Mouse (Mus musculus): Measurements from ENCODE around the gene Lmln. TPM values are rescaled to one million over a fixed set of nuclear protein-coding genes. Genes with fewer than 3 reads are reported as not detected.
"Not testable (repeated sequence)": the region's sequence is repeated elsewhere in the genome, so short reads cannot be mapped to it uniquely, and the experiment has no call there.

Gene Lmln
- total RNA-seq, 1 experiment, result 9.1 TPM

DNA sequence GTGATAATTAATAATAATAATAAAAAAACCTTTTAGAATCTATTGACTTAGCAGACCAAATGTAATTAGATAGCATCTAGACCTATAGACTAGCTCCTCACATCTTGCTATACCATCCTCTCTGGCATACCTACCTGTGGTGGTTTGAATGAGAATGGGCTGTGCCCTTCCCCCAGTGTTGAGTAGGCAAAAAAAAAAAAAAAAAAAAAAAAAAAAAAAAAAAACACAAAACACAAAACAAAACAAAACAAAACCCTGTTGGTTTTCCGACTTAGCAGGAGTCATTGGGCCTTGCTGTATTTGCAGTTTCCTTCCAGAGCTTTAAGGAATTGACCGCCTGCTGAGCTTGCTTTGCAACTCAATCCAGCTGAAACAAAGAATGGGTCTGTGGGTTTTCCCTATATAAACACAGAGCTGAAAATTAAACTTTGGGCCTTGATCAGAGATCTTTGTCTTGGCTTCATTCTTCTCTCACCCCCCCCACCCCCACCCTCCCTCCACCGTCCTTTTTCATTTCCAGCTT is 79.5 kb downstream of the Lmln start:
- in situ Hi-C loops (cut with MboI; ENCODE audit: low sequenced_read_pairs in 2 of 2, unreplicated experiment in 2 of 2), result no loop called here
- H3K4me3 ChIP-seq (ENCODE audit: insufficient read depth in 1 of 2, low read depth in 1 of 2, low read length in 2 of 2, poor library complexity in 1 of 2, severe bottlenecking in 1 of 2), result no peak overlapping the region
- H3K36me3 ChIP-seq (ENCODE audit: control insufficient read depth, insufficient read depth, low read length, poor library complexity, severe bottlenecking), result no peaks in the 10 kb centered on the region
- no peak overlapping the region for H3K27ac ChIP-seq (ENCODE audit: insufficient read depth, low read depth, low read length, poor library complexity, severe bottlenecking)
- TF ChIP-seq ZNF384 (IDR thresholded peaks at IDR 0.05; ENCODE audit: low read depth, low read length) (peak; percentile 96), ZC3H11A (IDR thresholded peaks at IDR 0.05; ENCODE audit: borderline replicate concordance, low read depth, low read length) (no peak), MAFK (IDR thresholded peaks at IDR 0.05; ENCODE audit: insufficient read depth, low read depth, low read length) (0 out of 2 replicates have a peak, but pooled peaks have one; percentile 12)
- peaks cover 0 to 9% of the 10 kb centered on the region in 2 experiments; a peak in 2 of 4 replicates for H3K4me1 ChIP-seq (ENCODE audit: control insufficient read depth in 2 of 2, insufficient read depth in 2 of 2, low read length in 2 of 2, poor library complexity in 1 of 2)
- no peak for DNase-seq (ENCODE audit: low read depth, low spot score)
- no peaks in the 10 kb centered on the region for H3K9me3 ChIP-seq (ENCODE audit: control insufficient read depth, insufficient read depth, low read depth, low read length)
- H3K9ac ChIP-seq (ENCODE audit: insufficient read depth, low read depth, low read length, poor library complexity, severe bottlenecking), result no peak overlapping the region

DNA sequence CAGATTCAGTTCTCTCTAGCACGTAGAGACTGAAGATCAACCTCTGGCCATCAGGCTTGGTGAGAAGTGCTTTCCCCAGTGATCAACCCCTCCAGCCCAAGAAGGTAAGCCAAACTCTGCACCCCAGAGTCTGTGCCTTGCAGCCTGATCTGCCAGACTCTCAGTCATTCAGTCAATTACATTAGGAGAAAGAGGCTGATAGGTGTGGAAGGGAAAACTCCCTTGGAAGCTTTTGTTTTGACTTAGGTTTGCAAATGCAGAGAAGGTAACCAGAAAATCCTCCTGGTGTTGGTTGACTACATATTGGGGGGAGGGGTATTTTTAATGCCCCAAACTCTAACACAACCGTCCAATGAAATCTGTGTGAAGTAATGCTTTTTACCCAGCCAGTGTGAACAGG is 81.1 kb downstream of the Lmln start:
- Histone ChIP-seq H3K9me3 (ENCODE audit: control insufficient read depth, insufficient read depth, low read depth, low read length) (no peaks in the 10 kb centered on the region), H3K4me3 (ENCODE audit: insufficient read depth in 1 of 2, low read depth in 1 of 2, low read length in 2 of 2, poor library complexity in 1 of 2, severe bottlenecking in 1 of 2) (no peak overlapping the region), H3K4me1 (ENCODE audit: control insufficient read depth in 2 of 2, insufficient read depth in 2 of 2, low read length in 2 of 2, poor library complexity in 1 of 2) (peaks cover 0 to 9% of the 10 kb centered on the region in 2 experiments; a peak in 2 of 4 replicates), H3K36me3 (ENCODE audit: control insufficient read depth, insufficient read depth, low read length, poor library complexity, severe bottlenecking) (no peaks in the 10 kb centered on the region), H3K27ac (ENCODE audit: insufficient read depth, low read depth, low read length, poor library complexity, severe bottlenecking) (peak overlapping the region; percentile 42; the same call in 1 of the 2 replicates), H3K9ac (ENCODE audit: insufficient read depth, low read depth, low read length, poor library complexity, severe bottlenecking) (no peak overlapping the region)
- TF ChIP-seq MAFK (IDR thresholded peaks at IDR 0.05; ENCODE audit: insufficient read depth, low read depth, low read length) (no peak), ZNF384 (IDR thresholded peaks at IDR 0.05; ENCODE audit: low read depth, low read length) (no peak), HCFC1 (IDR thresholded peaks at IDR 0.05; ENCODE audit: borderline replicate concordance, insufficient read depth, low read length) (no peak), ZC3H11A (IDR thresholded peaks at IDR 0.05; ENCODE audit: borderline replicate concordance, low read depth, low read length) (no peak), CHD2 (IDR thresholded peaks at IDR 0.05; ENCODE audit: low read depth, low read length) (no peak)
- in situ Hi-C loops (cut with MboI; ENCODE audit: low sequenced_read_pairs in 2 of 2, unreplicated experiment in 2 of 2), result no loop called here
- DNase-seq (ENCODE audit: low read depth, low spot score), result no peak

- no peak for DNase-seq (ENCODE audit: low read depth, low spot score)
- H3K4me1 ChIP-seq (ENCODE audit: control insufficient read depth in 2 of 2, insufficient read depth in 2 of 2, low read length in 2 of 2, poor library complexity in 1 of 2), result peaks cover 0 to 9% of the 10 kb centered on the region in 2 experiments; a peak in 2 of 4 replicates
- H3K4me3 ChIP-seq (ENCODE audit: insufficient read depth in 1 of 2, low read depth in 1 of 2, low read length in 2 of 2, poor library complexity in 1 of 2, severe bottlenecking in 1 of 2), result no peak overlapping the region
- H3K9me3 ChIP-seq (ENCODE audit: control insufficient read depth, insufficient read depth, low read depth, low read length), result no peaks in the 10 kb centered on the region
- H3K27ac ChIP-seq (ENCODE audit: insufficient read depth, low read depth, low read length, poor library complexity, severe bottlenecking), result no peak overlapping the region
- H3K9ac ChIP-seq (ENCODE audit: insufficient read depth, low read depth, low read length, poor library complexity, severe bottlenecking), result no peak overlapping the region
- no peaks in the 10 kb centered on the region for H3K36me3 ChIP-seq (ENCODE audit: control insufficient read depth, insufficient read depth, low read length, poor library complexity, severe bottlenecking)
- in situ Hi-C loops (cut with MboI; ENCODE audit: low sequenced_read_pairs in 2 of 2, unreplicated experiment in 2 of 2), result no loop called here
- no peak for TF ChIP-seq ZNF384 (IDR thresholded peaks at IDR 0.05; ENCODE audit: low read depth, low read length)
- TF ChIP-seq CHD2 (IDR thresholded peaks at IDR 0.05; ENCODE audit: low read depth, low read length), result no peak
- TF ChIP-seq HCFC1 (IDR thresholded peaks at IDR 0.05; ENCODE audit: borderline replicate concordance, insufficient read depth, low read length), result no peak
- no peak for TF ChIP-seq ZC3H11A (IDR thresholded peaks at IDR 0.05; ENCODE audit: borderline replicate concordance, low read depth, low read length)
- TF ChIP-seq MAFK (IDR thresholded peaks at IDR 0.05; ENCODE audit: insufficient read depth, low read depth, low read length), result no peak
Observed at GRCm38 (mm10) chr16:33146185-33146584, 83.9 kb downstream of the Lmln start.

DNA sequence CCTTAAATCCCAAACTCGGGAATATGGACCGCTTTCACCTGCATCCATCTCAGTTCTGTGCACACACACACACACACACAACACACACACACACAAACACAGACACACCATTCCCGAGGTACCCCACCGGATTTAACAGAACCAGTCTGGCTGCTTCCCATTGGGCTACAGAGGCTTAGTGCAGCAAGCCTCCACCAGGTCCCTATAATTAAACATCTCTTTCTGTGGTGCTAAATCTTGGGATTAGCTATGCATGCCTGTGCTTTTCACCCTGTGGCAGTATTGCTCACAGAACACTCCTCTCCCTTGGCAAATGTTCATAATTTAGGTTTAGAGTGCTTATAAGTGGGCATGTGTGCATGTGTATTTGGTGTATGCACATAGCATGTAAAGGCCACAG is 85.8 kb downstream of the Lmln start:
- DNase-seq (ENCODE audit: low read depth, low spot score), result no peak
- no peaks in the 10 kb centered on the region for H3K9me3 ChIP-seq (ENCODE audit: control insufficient read depth, insufficient read depth, low read depth, low read length)
- peaks cover 0 to 3% of the 10 kb centered on the region in 2 experiments; a peak in 2 of 4 replicates for H3K4me1 ChIP-seq (ENCODE audit: control insufficient read depth in 2 of 2, insufficient read depth in 2 of 2, low read length in 2 of 2, poor library complexity in 1 of 2)
- in situ Hi-C loops (cut with MboI; ENCODE audit: low sequenced_read_pairs in 2 of 2, unreplicated experiment in 2 of 2), result no loop called here
- no peak for TF ChIP-seq MAFK (IDR thresholded peaks at IDR 0.05; ENCODE audit: insufficient read depth, low read depth, low read length)
- no peak for TF ChIP-seq CHD2 (IDR thresholded peaks at IDR 0.05; ENCODE audit: low read depth, low read length)
- no peak for TF ChIP-seq ZC3H11A (IDR thresholded peaks at IDR 0.05; ENCODE audit: borderline replicate concordance, low read depth, low read length)
- TF ChIP-seq ZNF384 (IDR thresholded peaks at IDR 0.05; ENCODE audit: low read depth, low read length), result no peak
- TF ChIP-seq HCFC1 (IDR thresholded peaks at IDR 0.05; ENCODE audit: borderline replicate concordance, insufficient read depth, low read length), result no peak
- H3K9ac ChIP-seq (ENCODE audit: insufficient read depth, low read depth, low read length, poor library complexity, severe bottlenecking), result no peak overlapping the region
- H3K4me3 ChIP-seq (ENCODE audit: insufficient read depth in 1 of 2, low read depth in 1 of 2, low read length in 2 of 2, poor library complexity in 1 of 2, severe bottlenecking in 1 of 2), result no peak overlapping the region
- H3K27ac ChIP-seq (ENCODE audit: insufficient read depth, low read depth, low read length, poor library complexity, severe bottlenecking), result no peak overlapping the region
- no peaks in the 10 kb centered on the region for H3K36me3 ChIP-seq (ENCODE audit: control insufficient read depth, insufficient read depth, low read length, poor library complexity, severe bottlenecking)

GRCm38 (mm10) chr16:33150875-33151274 is 88.6 kb downstream of the Lmln start:
- H3K4me1 ChIP-seq (ENCODE audit: control insufficient read depth in 2 of 2, insufficient read depth in 2 of 2, low read length in 2 of 2, poor library complexity in 1 of 2); in situ Hi-C loops (cut with MboI; ENCODE audit: low sequenced_read_pairs in 2 of 2, unreplicated experiment in 2 of 2); DNase-seq (ENCODE audit: low read depth, low spot score); H3K36me3 ChIP-seq (ENCODE audit: control insufficient read depth, insufficient read depth, low read length, poor library complexity, severe bottlenecking); H3K27ac ChIP-seq (ENCODE audit: insufficient read depth, low read depth, low read length, poor library complexity, severe bottlenecking); H3K9me3 ChIP-seq (ENCODE audit: control insufficient read depth, insufficient read depth, low read depth, low read length); H3K4me3 ChIP-seq (ENCODE audit: insufficient read depth in 1 of 2, low read depth in 1 of 2, low read length in 2 of 2, poor library complexity in 1 of 2, severe bottlenecking in 1 of 2); H3K9ac ChIP-seq (ENCODE audit: insufficient read depth, low read depth, low read length, poor library complexity, severe bottlenecking): not testable (repeated sequence)
